Mouse (Mus musculus): Measurements from ENCODE around the gene Zc3h12c. TPM values are rescaled to one million over a fixed set of nuclear protein-coding genes. Genes with fewer than 3 reads are reported as not detected.

The Zc3h12c gene
- polyA plus RNA-seq, 1 experiment from 2014 or later: 1.7 TPM

DNA sequence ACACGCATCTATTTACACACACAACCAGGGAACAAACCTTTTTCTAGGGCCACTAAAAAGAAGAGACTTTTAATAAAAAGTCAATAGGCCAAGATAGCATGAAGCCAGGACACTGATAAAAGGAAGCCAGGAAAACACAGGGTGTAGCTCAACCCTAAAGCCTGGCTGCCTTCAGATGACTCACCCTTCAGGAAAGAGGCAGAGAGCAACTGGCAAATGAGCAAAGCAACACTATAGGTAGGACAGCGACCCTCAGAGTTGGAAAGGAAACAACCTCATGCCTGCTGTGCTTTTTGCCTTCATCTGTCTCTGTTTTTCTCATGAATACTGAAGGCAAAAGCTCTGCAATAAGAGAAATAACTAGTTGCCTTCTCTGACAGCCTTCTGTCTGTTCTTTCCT, 35.6 kb downstream of the Zc3h12c start:
- H3K9ac ChIP-seq (ENCODE audit: low read depth, low read length): no peak overlapping the region
- no peaks in the 10 kb centered on the region for H3K9me3 ChIP-seq (ENCODE audit: control insufficient read depth, low read length)
- no peak for ATAC-seq (replicated peaks; ENCODE audit: low FRiP score)
- H3K4me1 ChIP-seq (replicated peaks; ENCODE audit: control insufficient read depth, insufficient read depth, low read length): no peaks in the 10 kb centered on the region
- H3K36me3 ChIP-seq (ENCODE audit: control insufficient read depth, insufficient read depth, low read length): no peaks in the 10 kb centered on the region; the same call in 1 of the 2 replicates
- H3K27me3 ChIP-seq (replicated peaks; ENCODE audit: control insufficient read depth, insufficient read depth, low read length): no peaks in the 10 kb centered on the region
- no peak overlapping the region for H3K4me3 ChIP-seq (ENCODE audit: low read depth, low read length)
- WGBS: 58% methylated on average over 2 of the region's 2 CpGs
- DNase-seq (ENCODE audit: low spot score): no peak
- no peak overlapping the region for H3K4me2 ChIP-seq
- H3K27ac ChIP-seq (ENCODE audit: low read depth, low read length): no peak overlapping the region

DNA sequence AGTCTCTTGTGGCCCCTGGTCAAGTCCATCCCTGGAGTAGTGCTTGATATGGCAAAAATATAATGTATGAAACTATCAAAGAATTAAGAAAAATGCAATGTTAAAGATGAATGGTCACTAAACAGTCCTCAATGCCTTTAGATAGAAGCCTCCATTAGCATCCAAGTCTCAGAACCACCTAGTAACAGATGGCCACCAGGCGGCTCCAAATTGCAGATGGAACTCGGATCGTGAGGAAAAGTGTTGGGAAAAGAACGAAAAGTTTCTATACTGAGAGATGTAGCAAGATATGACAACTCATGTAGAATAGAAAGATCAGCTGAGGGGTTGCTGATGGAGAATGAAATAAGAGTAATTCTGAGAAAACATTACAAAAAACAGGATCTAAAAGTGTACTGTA, 38.0 kb downstream of the Zc3h12c start:
- Histone ChIP-seq H3K27me3 (replicated peaks; ENCODE audit: control insufficient read depth, insufficient read depth, low read length) (no peaks in the 10 kb centered on the region), H3K4me1 (replicated peaks; ENCODE audit: control insufficient read depth, insufficient read depth, low read length) (no peaks in the 10 kb centered on the region), H3K36me3 (ENCODE audit: control insufficient read depth, insufficient read depth, low read length) (peaks cover 4% of the 10 kb centered on the region; the same call in 1 of the 2 replicates), H3K9ac (ENCODE audit: low read depth, low read length) (no peak overlapping the region), H3K27ac (ENCODE audit: low read depth, low read length) (no peak overlapping the region), H3K9me3 (ENCODE audit: control insufficient read depth, low read length) (no peaks in the 10 kb centered on the region), H3K4me3 (ENCODE audit: low read depth, low read length) (no peak overlapping the region), H3K4me2 (no peak overlapping the region)
- 74% methylated on average over 4 of the region's 4 CpGs for WGBS
- ATAC-seq (replicated peaks; ENCODE audit: low FRiP score): no peak
- DNase-seq (ENCODE audit: low spot score): no peak

DNA sequence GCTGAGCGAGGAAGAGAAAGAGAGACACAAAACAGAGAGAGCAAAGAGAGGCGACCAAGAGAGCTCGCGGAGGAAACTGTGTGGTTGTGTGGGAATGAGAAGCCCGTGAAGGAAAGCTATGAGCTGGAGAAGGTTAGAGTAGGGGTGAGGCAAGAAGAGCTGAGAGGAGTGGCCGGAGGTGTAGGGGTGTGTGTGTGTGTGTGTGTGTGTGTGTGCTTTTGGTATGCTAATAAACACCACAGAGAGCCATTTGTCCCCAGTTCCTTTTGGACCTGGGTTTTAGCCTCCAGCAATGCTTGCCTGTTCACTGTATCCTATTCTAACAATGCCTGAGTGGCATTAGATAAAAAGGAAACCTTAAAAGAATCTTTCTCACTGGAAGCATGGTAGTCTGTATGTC, 43.1 kb downstream of the Zc3h12c start:
- no peak for ATAC-seq (replicated peaks; ENCODE audit: low FRiP score)
- no peaks in the 10 kb centered on the region for H3K4me1 ChIP-seq (replicated peaks; ENCODE audit: control insufficient read depth, insufficient read depth, low read length)
- H3K4me2 ChIP-seq: no peak overlapping the region
- no peak overlapping the region for H3K4me3 ChIP-seq (ENCODE audit: low read depth, low read length)
- no peak for DNase-seq (ENCODE audit: low spot score)
- no peak overlapping the region for H3K9ac ChIP-seq (ENCODE audit: low read depth, low read length)
- no peak overlapping the region for H3K27ac ChIP-seq (ENCODE audit: low read depth, low read length)
- H3K27me3 ChIP-seq (replicated peaks; ENCODE audit: control insufficient read depth, insufficient read depth, low read length): no peaks in the 10 kb centered on the region
- H3K36me3 ChIP-seq (ENCODE audit: control insufficient read depth, insufficient read depth, low read length): peaks cover 4% of the 10 kb centered on the region; the same call in 1 of the 2 replicates
- H3K9me3 ChIP-seq (ENCODE audit: control insufficient read depth, low read length): no peaks in the 10 kb centered on the region
- 90% methylated on average over 6 of the region's 6 CpGs for WGBS

DNA sequence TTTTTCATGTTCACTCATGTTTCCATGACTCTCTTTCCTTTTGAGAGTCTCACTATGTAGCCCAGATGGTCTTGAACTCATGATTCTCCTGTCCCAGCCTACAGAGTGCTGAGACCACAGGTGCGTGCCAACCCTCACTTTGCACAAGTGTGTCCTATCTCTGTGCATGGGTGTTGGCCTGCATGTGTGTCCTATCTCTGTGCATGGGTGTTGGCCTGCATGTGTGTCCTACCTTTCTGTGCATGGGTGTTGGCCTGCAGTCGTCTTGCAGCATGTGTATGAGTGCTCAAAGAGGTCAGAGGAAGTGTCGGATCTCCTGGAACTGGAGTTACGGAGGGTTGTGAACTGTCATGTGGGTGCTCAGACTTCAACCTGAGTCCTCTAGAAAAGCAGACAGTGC, 49.2 kb downstream of the Zc3h12c start:
- Histone ChIP-seq H3K27ac (ENCODE audit: low read depth, low read length) (no peak overlapping the region), H3K9ac (ENCODE audit: low read depth, low read length) (no peak overlapping the region), H3K4me3 (ENCODE audit: low read depth, low read length) (no peak overlapping the region), H3K4me2 (no peak overlapping the region), H3K4me1 (replicated peaks; ENCODE audit: control insufficient read depth, insufficient read depth, low read length) (no peaks in the 10 kb centered on the region), H3K9me3 (ENCODE audit: control insufficient read depth, low read length) (no peaks in the 10 kb centered on the region), H3K27me3 (replicated peaks; ENCODE audit: control insufficient read depth, insufficient read depth, low read length) (no peaks in the 10 kb centered on the region), H3K36me3 (ENCODE audit: control insufficient read depth, insufficient read depth, low read length) (peaks cover 3% of the 10 kb centered on the region; the same call in 1 of the 2 replicates)
- DNase-seq (ENCODE audit: low spot score): no peak
- WGBS: 77% methylated on average over 4 of the region's 4 CpGs
- no peak for ATAC-seq (replicated peaks; ENCODE audit: low FRiP score)

DNA sequence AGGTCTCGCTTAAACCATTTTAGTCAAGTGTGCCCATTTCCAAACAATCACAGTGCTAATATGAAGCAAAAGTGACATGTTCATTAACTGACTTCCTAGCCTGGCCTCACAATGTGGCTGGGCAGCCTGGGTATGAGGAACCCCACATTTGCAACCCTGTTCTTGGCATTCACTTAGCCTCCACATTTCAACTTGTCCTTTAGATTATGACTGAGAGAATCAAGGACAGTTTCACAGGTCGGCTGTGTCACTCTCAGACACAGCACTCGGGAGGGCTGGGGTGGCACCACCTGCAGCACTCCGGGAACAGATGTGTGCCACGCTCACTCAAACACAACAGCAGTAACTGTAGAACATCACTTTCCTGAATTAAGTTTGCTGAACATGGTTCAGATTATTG, 55.3 kb downstream of the Zc3h12c start:
- H3K4me2 ChIP-seq: no peak overlapping the region
- H3K36me3 ChIP-seq (ENCODE audit: control insufficient read depth, insufficient read depth, low read length): peaks cover 3% of the 10 kb centered on the region; the same call in 1 of the 2 replicates
- H3K4me1 ChIP-seq (replicated peaks; ENCODE audit: control insufficient read depth, insufficient read depth, low read length): no peaks in the 10 kb centered on the region
- 91% methylated on average over 5 of the region's 5 CpGs for WGBS
- no peak overlapping the region for H3K9ac ChIP-seq (ENCODE audit: low read depth, low read length)
- H3K9me3 ChIP-seq (ENCODE audit: control insufficient read depth, low read length): no peaks in the 10 kb centered on the region
- no peak overlapping the region for H3K27ac ChIP-seq (ENCODE audit: low read depth, low read length)
- DNase-seq (ENCODE audit: low spot score) (no peak), ATAC-seq (replicated peaks; ENCODE audit: low FRiP score) (no peak)
- no peaks in the 10 kb centered on the region for H3K27me3 ChIP-seq (replicated peaks; ENCODE audit: control insufficient read depth, insufficient read depth, low read length)
- no peak overlapping the region for H3K4me3 ChIP-seq (ENCODE audit: low read depth, low read length)

DNA sequence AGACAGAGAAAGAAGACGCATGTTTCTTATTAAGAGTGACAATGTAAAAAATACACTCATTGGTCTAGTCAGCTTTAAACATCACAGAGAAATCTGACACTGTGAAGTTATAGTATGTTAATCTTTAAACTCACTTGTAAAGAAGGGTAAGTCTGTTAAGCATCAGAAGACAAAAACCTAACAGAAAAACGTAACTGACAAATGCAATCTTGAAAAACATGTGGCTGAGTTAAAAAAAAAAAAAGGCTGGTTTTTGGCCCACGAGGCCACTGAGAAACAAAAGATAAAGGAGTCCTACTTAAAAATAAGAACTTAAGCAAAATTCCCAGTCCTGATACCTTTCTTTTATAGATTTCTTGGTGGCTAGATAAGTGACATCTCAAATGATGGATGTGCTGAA, 57.6 kb downstream of the Zc3h12c start:
- no peak overlapping the region for H3K4me2 ChIP-seq
- peaks cover 3% of the 10 kb centered on the region; the same call in 1 of the 2 replicates for H3K36me3 ChIP-seq (ENCODE audit: control insufficient read depth, insufficient read depth, low read length)
- H3K4me3 ChIP-seq (ENCODE audit: low read depth, low read length): no peak overlapping the region
- no peak overlapping the region for H3K9ac ChIP-seq (ENCODE audit: low read depth, low read length)
- no peaks in the 10 kb centered on the region for H3K9me3 ChIP-seq (ENCODE audit: control insufficient read depth, low read length)
- DNase-seq (ENCODE audit: low spot score): no peak
- no peaks in the 10 kb centered on the region for H3K4me1 ChIP-seq (replicated peaks; ENCODE audit: control insufficient read depth, insufficient read depth, low read length)
- H3K27ac ChIP-seq (ENCODE audit: low read depth, low read length): no peak overlapping the region
- H3K27me3 ChIP-seq (replicated peaks; ENCODE audit: control insufficient read depth, insufficient read depth, low read length): no peaks in the 10 kb centered on the region
- WGBS: 50% methylated on average over 3 of the region's 3 CpGs
- ATAC-seq (replicated peaks; ENCODE audit: low FRiP score): no peak

DNA sequence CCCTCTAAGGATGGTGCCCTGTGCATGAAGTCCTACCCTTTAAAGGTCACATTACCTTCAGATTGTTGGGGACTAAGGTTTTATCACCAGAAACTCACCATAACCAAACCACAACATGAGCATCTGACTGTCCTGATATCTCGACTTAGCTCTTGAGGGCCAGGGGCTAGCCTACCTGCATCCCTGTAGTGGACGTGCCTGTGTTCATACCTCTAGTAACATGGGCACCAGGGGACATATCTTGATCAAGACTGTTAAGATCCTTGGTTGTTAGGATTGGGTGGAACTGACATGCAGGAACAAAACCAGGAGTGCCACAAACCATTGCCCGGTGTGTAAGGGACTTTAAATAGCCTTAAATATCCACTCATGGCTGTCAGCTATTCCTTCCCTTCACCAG, 61.2 kb downstream of the Zc3h12c start:
- WGBS: 83% methylated on average over 3 of the region's 3 CpGs
- Histone ChIP-seq H3K27ac (ENCODE audit: low read depth, low read length) (no peak overlapping the region), H3K9ac (ENCODE audit: low read depth, low read length) (no peak overlapping the region)

DNA sequence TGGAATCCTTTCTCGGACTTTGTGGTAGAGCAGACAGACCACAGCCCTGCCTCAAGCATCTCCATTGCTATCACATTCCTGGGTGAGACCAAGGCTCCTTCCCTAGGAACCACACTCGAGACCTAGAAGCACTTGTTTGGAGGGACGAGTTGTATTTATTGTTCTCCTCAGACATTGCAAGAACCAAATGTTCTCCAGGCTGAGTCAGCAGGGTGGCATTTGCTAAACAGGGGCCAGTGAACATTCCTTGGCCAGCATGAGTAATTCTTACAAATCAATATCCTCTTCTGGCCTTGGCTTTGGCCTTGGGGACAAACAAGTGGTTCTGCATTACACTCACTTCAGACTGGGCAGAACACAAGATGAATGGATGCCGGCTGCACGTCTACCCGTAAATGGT, 62.9 kb downstream of the Zc3h12c start:
- Histone ChIP-seq H3K4me1 (replicated peaks; ENCODE audit: control insufficient read depth, insufficient read depth, low read length) (peaks cover 18% of the 10 kb centered on the region), H3K27me3 (replicated peaks; ENCODE audit: control insufficient read depth, insufficient read depth, low read length) (no peaks in the 10 kb centered on the region), H3K9ac (ENCODE audit: low read depth, low read length) (no peak overlapping the region), H3K4me3 (ENCODE audit: low read depth, low read length) (no peak overlapping the region), H3K36me3 (ENCODE audit: control insufficient read depth, insufficient read depth, low read length) (no peaks in the 10 kb centered on the region), H3K4me2 (no peak overlapping the region), H3K9me3 (ENCODE audit: control insufficient read depth, low read length) (no peaks in the 10 kb centered on the region), H3K27ac (ENCODE audit: low read depth, low read length) (no peak overlapping the region)
- ATAC-seq (replicated peaks; ENCODE audit: low FRiP score) (no peak), DNase-seq (ENCODE audit: low spot score) (no peak)
- 87% methylated on average over 6 of the region's 6 CpGs for WGBS

More for the DNA sequence above, 61.2 kb downstream of the Zc3h12c start:
- Histone ChIP-seq H3K27me3 (replicated peaks; ENCODE audit: control insufficient read depth, insufficient read depth, low read length) (no peaks in the 10 kb centered on the region), H3K4me3 (ENCODE audit: low read depth, low read length) (no peak overlapping the region), H3K4me2 (no peak overlapping the region), H3K9me3 (ENCODE audit: control insufficient read depth, low read length) (no peaks in the 10 kb centered on the region), H3K36me3 (ENCODE audit: control insufficient read depth, insufficient read depth, low read length) (no peaks in the 10 kb centered on the region), H3K4me1 (replicated peaks; ENCODE audit: control insufficient read depth, insufficient read depth, low read length) (peaks cover 18% of the 10 kb centered on the region)
- DNase-seq (ENCODE audit: low spot score) (no peak), ATAC-seq (replicated peaks; ENCODE audit: low FRiP score) (no peak)

DNA sequence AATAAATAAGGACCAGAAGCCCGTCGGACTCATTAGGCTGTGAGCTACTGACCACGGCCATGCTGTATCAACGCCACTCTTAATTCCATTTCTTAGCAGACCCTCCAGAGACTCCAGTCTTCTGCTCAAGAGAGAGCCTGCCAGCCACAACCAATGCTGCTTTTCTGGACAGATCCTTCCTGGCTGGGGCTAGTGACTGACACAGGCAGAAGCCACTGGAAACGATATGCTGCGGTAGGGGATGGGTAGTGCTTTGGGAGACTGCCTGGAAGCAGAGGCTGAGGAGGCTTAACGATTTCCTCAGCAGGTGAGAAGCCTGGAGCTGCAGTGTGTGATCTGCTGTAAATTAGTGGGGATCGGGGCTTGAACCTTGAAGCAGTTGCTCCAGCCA, 64.2 kb downstream of the Zc3h12c start:
- H3K27me3 ChIP-seq (replicated peaks; ENCODE audit: control insufficient read depth, insufficient read depth, low read length): no peaks in the 10 kb centered on the region
- H3K4me2 ChIP-seq: no peak overlapping the region
- H3K36me3 ChIP-seq (ENCODE audit: control insufficient read depth, insufficient read depth, low read length): no peaks in the 10 kb centered on the region
- H3K4me1 ChIP-seq (replicated peaks; ENCODE audit: control insufficient read depth, insufficient read depth, low read length): peaks cover 18% of the 10 kb centered on the region
- H3K4me3 ChIP-seq (ENCODE audit: low read depth, low read length): no peak overlapping the region
- peak overlapping the region; percentile 54; the same call in 1 of the 2 replicates for H3K27ac ChIP-seq (ENCODE audit: low read depth, low read length)
- H3K9me3 ChIP-seq (ENCODE audit: control insufficient read depth, low read length): no peaks in the 10 kb centered on the region
- ATAC-seq (replicated peaks; ENCODE audit: low FRiP score) (0 out of 2 replicates have a peak, but pooled peaks have one; percentile 1), DNase-seq (ENCODE audit: low spot score) (no peak)
- WGBS: 69% methylated on average over 8 of the region's 8 CpGs
- no peak overlapping the region for H3K9ac ChIP-seq (ENCODE audit: low read depth, low read length)
